Mouse (Mus musculus) kidney, embryonic 16.5 days (tissue): Measurements from ENCODE around the gene Cgref1. TPM values are rescaled to one million over a fixed set of nuclear protein-coding genes. Genes with fewer than 3 reads are reported as not detected.

ENCODE experiments used
- ATAC-seq: fragments of 200-750 bp; cut with Nextera tagmentation; 2 replicates; pipeline ENCODE4 v1.8.0; 2017; ENCODE audit warnings: moderate TSS enrichment; ENCODE audit not compliant: low FRiP score, low TSS enrichment
- H3K27ac ChIP-seq: fragments of 300-500 bp; sonication (generic); 2 replicates; pipeline ENCODE4 v1.5.1; 2014; ENCODE audit warnings: low read length
- H3K27me3 ChIP-seq: fragments of 300-500 bp; sonication (generic); 2 replicates; pipeline ENCODE4 v1.6.1; 2014; ENCODE audit warnings: low read length, control low read depth, mixed read lengths; ENCODE audit not compliant: insufficient read depth
- H3K36me3 ChIP-seq: fragments of 300-500 bp; sonication (generic); 2 replicates; pipeline ENCODE4 v1.6.1; 2014; ENCODE audit warnings: low read length, control low read depth, mixed read lengths; ENCODE audit not compliant: insufficient read depth
- H3K4me1 ChIP-seq: fragments of 300-500 bp; sonication (generic); 2 replicates; pipeline ENCODE4 v1.6.1; 2014; ENCODE audit warnings: low read length, control low read depth, mixed read lengths; ENCODE audit not compliant: insufficient read depth
- H3K4me2 ChIP-seq: fragments of 300-500 bp; sonication (generic); replicated peaks from 2 replicates; pipeline ENCODE4 v1.6.1; 2014; ENCODE audit warnings: low read depth, low read length
- H3K4me3 ChIP-seq: fragments of 300-500 bp; sonication (generic); 2 replicates; pipeline ENCODE4 v1.5.1; 2014; ENCODE audit warnings: mild to moderate bottlenecking, low read length
- H3K9ac ChIP-seq: fragments of 300-500 bp; sonication (generic); replicated peaks from 2 replicates; pipeline ENCODE4 v1.6.1; 2014; ENCODE audit warnings: low read length
- H3K9me3 ChIP-seq: fragments of 300-500 bp; sonication (generic); 2 replicates; pipeline ENCODE4 v1.6.1; 2016; ENCODE audit warnings: low read length, control low read depth
- WGBS: fragments of 180-500 bp; shearing (Covaris S2); extraction: QIAGEN DNeasy Blood & Tissue Kit; methylation state at CpG from one replicate; pipeline ENCODE4 v1.1.7; 2014; 5-methylcytosine and 5-hydroxymethylcytosine counted together
- polyA plus RNA-seq: library from polyadenylated mRNA; unstranded; fragments of >200 nt; fragmentation: Nextera tagmentation; extraction: Ambion mirVana; gene quantifications from 2 replicates; pipeline ENCODE4 v1.2.1, GENCODE M21; 2015

Cgref1 gene
- polyA plus RNA-seq, 1 experiment from 2014 or later, result 20.3 TPM

DNA sequence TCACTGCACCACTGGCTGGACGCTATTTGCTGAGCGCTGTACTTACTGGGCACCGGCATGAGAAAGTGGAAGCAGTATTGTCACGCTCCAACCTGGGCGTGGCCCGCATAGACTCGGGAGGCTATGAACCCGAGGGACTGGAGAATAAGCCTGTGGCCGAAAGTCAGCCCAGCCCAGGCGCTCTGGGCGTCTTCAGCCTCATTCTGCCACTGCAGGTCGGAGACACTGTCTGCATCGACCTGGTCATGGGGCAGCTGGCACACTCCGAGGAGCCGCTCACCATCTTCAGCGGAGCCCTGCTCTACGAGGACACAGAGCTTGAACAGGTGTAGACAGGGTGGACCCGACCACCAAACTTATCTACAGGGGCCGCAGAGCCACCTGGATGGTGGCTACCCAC, 24.8 kb downstream of the Cgref1 start:
- Histone ChIP-seq H3K4me1 (peaks cover 33% of the 10 kb centered on the region), H3K4me2 (peak overlapping the region; percentile 82; the same call in 1 of the 2 replicates), H3K9me3 (no peaks in the 10 kb centered on the region), H3K9ac (no peak overlapping the region), H3K36me3 (peaks cover 34% of the 10 kb centered on the region), H3K4me3 (no peak overlapping the region), H3K27me3 (no peaks in the 10 kb centered on the region), H3K27ac (no peak overlapping the region)
- peak; percentile 3; the same call in 1 of the 2 replicates for ATAC-seq
- 62% methylated on average over 19 of the region's 19 CpGs for WGBS

DNA sequence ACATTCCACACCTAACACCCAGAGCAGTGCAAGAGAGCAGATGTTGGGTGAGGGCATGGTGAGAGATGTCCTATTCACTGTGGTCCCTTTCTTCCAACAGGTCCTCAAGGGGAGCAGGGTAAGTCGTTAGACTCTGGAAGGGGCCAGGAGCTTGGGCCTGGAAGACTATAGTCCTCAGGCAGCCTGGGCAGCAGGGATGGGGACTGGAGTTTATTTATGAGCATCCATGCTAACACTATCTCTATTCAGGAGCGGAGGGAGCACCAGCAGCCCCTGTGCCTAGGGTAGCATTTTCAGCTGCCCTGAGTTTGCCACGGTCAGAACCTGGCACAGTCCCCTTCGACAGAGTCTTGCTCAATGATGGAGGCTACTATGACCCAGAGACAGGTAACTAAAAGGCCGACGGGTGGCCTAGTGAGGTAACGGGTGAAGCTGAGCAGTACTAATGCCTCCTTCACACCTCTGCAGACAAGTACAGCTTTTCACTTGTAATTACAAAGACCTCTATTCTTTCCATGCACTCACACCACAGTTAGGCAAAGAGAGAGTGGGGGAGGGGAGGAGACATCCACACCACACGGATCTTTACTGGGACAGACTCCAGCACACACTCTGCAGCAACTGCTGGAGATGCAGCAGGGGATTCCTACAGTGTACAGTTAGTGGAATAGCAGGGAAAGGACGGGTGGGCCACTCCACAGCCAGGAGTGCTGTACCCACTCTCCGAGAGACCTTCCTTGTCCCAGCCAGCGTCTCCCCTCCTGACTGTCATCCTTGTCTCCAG, 25.4 kb downstream of the Cgref1 start:
- no peak overlapping the region for H3K4me2 ChIP-seq
- no peaks in the 10 kb centered on the region for H3K27me3 ChIP-seq
- no peak for ATAC-seq
- no peak overlapping the region for H3K27ac ChIP-seq
- H3K9me3 ChIP-seq, result no peaks in the 10 kb centered on the region
- 74% methylated on average over 11 of the region's 11 CpGs for WGBS
- peaks cover 39% of the 10 kb centered on the region for H3K4me1 ChIP-seq
- H3K9ac ChIP-seq, result no peak overlapping the region
- peaks cover 34% of the 10 kb centered on the region for H3K36me3 ChIP-seq
- H3K4me3 ChIP-seq, result no peak overlapping the region

GRCm38 (mm10) chr5:30918691-30919090, 26.7 kb downstream of the Cgref1 start:
- WGBS, result 85% methylated on average over 8 of the region's 8 CpGs
- Histone ChIP-seq H3K4me2 (no peak overlapping the region), H3K9me3 (no peaks in the 10 kb centered on the region), H3K4me3 (no peak overlapping the region), H3K36me3 (peaks cover 34% of the 10 kb centered on the region), H3K27me3 (no peaks in the 10 kb centered on the region), H3K4me1 (peaks cover 41% of the 10 kb centered on the region), H3K9ac (no peak overlapping the region; the same call in 1 of the 2 replicates), H3K27ac (no peak overlapping the region)
- no peak for ATAC-seq

- ATAC-seq, result no peak
- 82% methylated on average over 31 of the region's 31 CpGs for WGBS
- Histone ChIP-seq H3K4me3 (no peak overlapping the region), H3K9ac (no peak overlapping the region; the same call in 1 of the 2 replicates), H3K36me3 (peaks cover 34% of the 10 kb centered on the region), H3K4me2 (no peak overlapping the region), H3K27me3 (no peaks in the 10 kb centered on the region), H3K27ac (no peak overlapping the region), H3K4me1 (peaks cover 45% of the 10 kb centered on the region), H3K9me3 (no peaks in the 10 kb centered on the region)
Observed at GRCm38 (mm10) chr5:30917891-30918670, 27.3 kb downstream of the Cgref1 start.

DNA sequence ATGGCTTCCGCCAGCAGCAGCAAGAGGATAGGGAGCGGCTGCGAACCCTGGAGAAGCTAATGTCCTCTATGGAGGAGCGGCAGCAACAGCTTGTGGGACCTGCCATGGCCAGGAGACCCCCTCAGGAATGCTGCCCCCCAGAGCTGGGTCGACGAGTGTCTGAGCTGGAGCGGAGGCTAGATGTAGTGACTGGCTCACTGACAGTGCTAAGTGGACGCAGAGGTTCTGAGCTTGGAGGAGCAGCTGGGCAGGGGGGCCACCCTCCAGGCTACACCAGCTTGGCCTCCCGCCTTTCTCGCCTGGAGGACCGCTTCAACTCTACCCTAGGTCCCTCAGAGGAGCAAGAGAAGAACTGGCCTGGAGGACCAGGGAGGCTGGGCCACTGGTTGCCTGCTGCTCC, 28.0 kb downstream of the Cgref1 start:
- Histone ChIP-seq H3K36me3 (peaks cover 34% of the 10 kb centered on the region), H3K9ac (no peak overlapping the region), H3K4me1 (peaks cover 45% of the 10 kb centered on the region), H3K27ac (no peak overlapping the region), H3K4me2 (no peak overlapping the region), H3K4me3 (no peak overlapping the region), H3K27me3 (no peaks in the 10 kb centered on the region), H3K9me3 (no peaks in the 10 kb centered on the region)
- no peak for ATAC-seq
- WGBS, result 87% methylated on average over 11 of the region's 11 CpGs

- 90% methylated on average over 9 of the region's 9 CpGs for WGBS
- Histone ChIP-seq H3K27me3 (no peaks in the 10 kb centered on the region), H3K9ac (no peak overlapping the region), H3K9me3 (no peaks in the 10 kb centered on the region), H3K4me3 (no peak overlapping the region), H3K4me2 (no peak overlapping the region), H3K36me3 (peaks cover 34% of the 10 kb centered on the region), H3K4me1 (peaks cover 44% of the 10 kb centered on the region), H3K27ac (peak overlapping the region; percentile 72; the same call in 1 of the 2 replicates)
- ATAC-seq, result no peak
Observed at GRCm38 (mm10) chr5:30916841-30917240, 28.6 kb downstream of the Cgref1 start.

DNA sequence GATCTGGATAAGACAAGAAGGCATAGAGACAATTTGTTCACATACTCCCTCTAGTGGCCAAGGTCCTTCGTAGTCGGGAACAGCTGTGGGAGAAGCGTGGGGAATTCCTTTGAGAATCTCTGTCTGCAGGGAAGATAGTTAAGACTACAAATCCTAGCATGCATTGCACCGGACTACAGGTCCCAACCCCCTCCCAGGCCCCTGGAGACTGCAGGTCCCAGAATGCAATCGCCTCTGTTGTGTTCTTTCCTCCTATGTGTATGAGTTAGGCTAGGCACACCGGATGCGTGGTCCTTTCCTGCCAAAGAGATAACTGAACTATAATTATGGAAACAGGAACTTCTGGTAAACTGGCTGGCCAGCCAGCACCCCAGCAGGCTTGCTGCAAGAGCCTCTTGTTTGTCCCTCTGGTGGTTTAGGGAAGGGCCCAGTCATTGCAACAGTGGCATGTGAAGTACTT, 29.4 kb downstream of the Cgref1 start:
- peak overlapping the region; percentile 35 for H3K9ac ChIP-seq
- peak overlapping the region; percentile 90 for H3K27ac ChIP-seq
- H3K4me2 ChIP-seq, result peak overlapping the region; percentile 72
- WGBS, result 6% methylated on average over 7 of the region's 7 CpGs
- peak; percentile 75 for ATAC-seq
- H3K27me3 ChIP-seq, result no peaks in the 10 kb centered on the region
- H3K4me1 ChIP-seq, result peaks cover 48% of the 10 kb centered on the region
- peak overlapping the region; percentile 52 for H3K4me3 ChIP-seq
- H3K9me3 ChIP-seq, result no peaks in the 10 kb centered on the region
- H3K36me3 ChIP-seq, result peaks cover 33% of the 10 kb centered on the region

GRCm38 (mm10) chr5:30915456-30915855, 29.9 kb downstream of the Cgref1 start:
- Histone ChIP-seq H3K9me3 (no peaks in the 10 kb centered on the region), H3K9ac (peak overlapping the region; percentile 64), H3K4me2 (peak overlapping the region; percentile 72), H3K27ac (peak overlapping the region; percentile 90), H3K4me3 (peak overlapping the region; percentile 52), H3K36me3 (peaks cover 29% of the 10 kb centered on the region), H3K4me1 (peaks cover 50% of the 10 kb centered on the region), H3K27me3 (no peaks in the 10 kb centered on the region)
- ATAC-seq, result peak; percentile 0
- WGBS, result 42% methylated on average over 9 of the region's 9 CpGs

DNA sequence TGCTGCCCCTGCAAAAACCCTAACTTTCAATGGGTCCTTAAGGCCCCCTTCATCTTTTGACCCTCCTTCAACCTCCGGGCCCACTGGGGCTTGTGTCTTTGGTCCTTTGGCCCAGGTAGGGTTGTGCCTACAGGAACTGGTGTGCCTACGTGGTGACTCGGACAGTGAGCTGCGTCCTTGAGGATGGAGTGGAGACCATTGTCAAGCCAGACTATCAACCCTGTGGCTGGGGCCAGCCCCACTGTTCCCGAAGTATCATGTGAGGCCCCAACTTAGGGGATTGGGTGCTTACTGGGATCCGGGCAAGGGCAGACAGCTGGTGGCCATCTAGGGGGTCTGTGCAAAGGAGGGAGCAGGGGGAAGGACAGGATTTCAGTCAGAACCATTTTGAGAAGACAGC, 30.5 kb downstream of the Cgref1 start:
- no peak for ATAC-seq
- H3K36me3 ChIP-seq, result peaks cover 28% of the 10 kb centered on the region
- H3K4me2 ChIP-seq, result peak overlapping the region; percentile 72
- H3K4me3 ChIP-seq, result peak overlapping the region; percentile 52
- no peaks in the 10 kb centered on the region for H3K27me3 ChIP-seq
- peak overlapping the region; percentile 64 for H3K9ac ChIP-seq
- 42% methylated on average over 6 of the region's 6 CpGs for WGBS
- peaks cover 51% of the 10 kb centered on the region for H3K4me1 ChIP-seq
- H3K9me3 ChIP-seq, result no peaks in the 10 kb centered on the region
- H3K27ac ChIP-seq, result peak overlapping the region; percentile 90
